Mouse (Mus musculus) intestine, embryonic 16.5 days (tissue): ENCODE measurements around the gene Sema6b. TPM values are rescaled to one million over a fixed set of nuclear protein-coding genes. Genes with fewer than 3 reads are reported as not detected.
A peak's percentile ranks its signal among the peaks of the same experiment; 100 is the strongest.

ENCODE experiments used
- ATAC-seq: fragments of 200-750 bp; cut with Nextera tagmentation; 2 replicates; pipeline ENCODE4 v1.8.0; 2017; ENCODE audit warnings: moderate TSS enrichment, moderate library complexity
- H3K27ac ChIP-seq: fragments of 300-500 bp; sonication (generic); 2 replicates; pipeline ENCODE4 v1.5.1; 2014; ENCODE audit warnings: mild to moderate bottlenecking, low read length
- H3K27me3 ChIP-seq: fragments of 300-500 bp; sonication (generic); replicated peaks from 2 replicates; pipeline ENCODE4 v1.6.1; 2014; ENCODE audit warnings: low read length, control low read depth, mixed read lengths; ENCODE audit not compliant: control insufficient read depth, insufficient read depth
- H3K36me3 ChIP-seq: fragments of 300-500 bp; sonication (generic); 2 replicates; pipeline ENCODE4 v1.6.1; 2014; ENCODE audit warnings: low read length, control low read depth; ENCODE audit not compliant: control insufficient read depth, insufficient read depth
- H3K4me1 ChIP-seq: fragments of 300-500 bp; sonication (generic); 2 replicates; pipeline ENCODE4 v1.6.1; 2014; ENCODE audit warnings: low read length, control low read depth, mixed read lengths; ENCODE audit not compliant: control insufficient read depth, insufficient read depth
- H3K4me2 ChIP-seq: fragments of 300-500 bp; sonication (generic); 2 replicates; pipeline ENCODE4 v1.6.1; 2014; ENCODE audit warnings: low read depth, low read length, control low read depth
- H3K4me3 ChIP-seq: fragments of 300-500 bp; sonication (generic); 2 replicates; pipeline ENCODE4 v1.5.1; 2014; ENCODE audit warnings: mild to moderate bottlenecking, low read length
- H3K9ac ChIP-seq: fragments of 300-500 bp; sonication (generic); 2 replicates; pipeline ENCODE4 v1.6.1; 2014; ENCODE audit warnings: low read depth, low read length
- H3K9me3 ChIP-seq: fragments of 300-500 bp; sonication (generic); 2 replicates; pipeline ENCODE4 v1.6.1; 2016; ENCODE audit warnings: low read length, control low read depth; ENCODE audit not compliant: control insufficient read depth
- WGBS: fragments of 180-500 bp; shearing (Covaris S2); extraction: QIAGEN DNeasy Blood & Tissue Kit; methylation state at CpG from one replicate; pipeline ENCODE4 v1.1.7; 2014; 5-methylcytosine and 5-hydroxymethylcytosine counted together
- polyA plus RNA-seq: library from polyadenylated mRNA; unstranded; fragments of >200 nt; fragmentation: Nextera tagmentation; extraction: Ambion mirVana; gene quantifications from 2 replicates; pipeline ENCODE4 v1.2.1, GENCODE M21; 2015

Gene Sema6b
- polyA plus RNA-seq, 1 experiment from 2014 or later = 0.81 TPM

GRCm38 (mm10) chr17:56124377-56125275 is 15.5 kb downstream of the Sema6b start:
- Histone ChIP-seq H3K4me1 (peaks cover 17% of the 10 kb centered on the region), H3K27me3 (peaks cover 43% of the 10 kb centered on the region), H3K4me2 (peak overlapping the region; percentile 93), H3K9ac (peak overlapping the region; percentile 67), H3K36me3 (no peaks in the 10 kb centered on the region; the same call in 1 of the 2 replicates), H3K4me3 (peak overlapping the region; percentile 51), H3K9me3 (peaks cover 12% of the 10 kb centered on the region), H3K27ac (no peak overlapping the region)
- 13% methylated on average over 58 of the region's 59 CpGs for WGBS
- ATAC-seq = peak; percentile 49

GRCm38 (mm10) chr17:56123681-56124340 is 16.3 kb downstream of the Sema6b start:
- peaks cover 51% of the 10 kb centered on the region for H3K27me3 ChIP-seq

GRCm38 (mm10) chr17:56123161-56123560 is 17.0 kb downstream of the Sema6b start:
- H3K9ac ChIP-seq = no peak overlapping the region
- no peak overlapping the region for H3K4me3 ChIP-seq
- peaks cover 53% of the 10 kb centered on the region for H3K27me3 ChIP-seq
- H3K27ac ChIP-seq = no peak overlapping the region
- no peak overlapping the region for H3K4me2 ChIP-seq
- ATAC-seq = no peak
- no peaks in the 10 kb centered on the region; the same call in 1 of the 2 replicates for H3K36me3 ChIP-seq
- 88% methylated on average over 12 of the region's 12 CpGs for WGBS
- peaks cover 18% of the 10 kb centered on the region for H3K4me1 ChIP-seq
- peaks cover 12% of the 10 kb centered on the region for H3K9me3 ChIP-seq

More at GRCm38 (mm10) chr17:56123681-56124340, 16.3 kb downstream of the Sema6b start:
- Histone ChIP-seq H3K4me3 (peak overlapping the region; percentile 51), H3K27ac (no peak overlapping the region), H3K36me3 (no peaks in the 10 kb centered on the region; the same call in 1 of the 2 replicates), H3K9ac (peak overlapping the region; percentile 67), H3K4me1 (peaks cover 18% of the 10 kb centered on the region), H3K4me2 (peak overlapping the region; percentile 93), H3K9me3 (peaks cover 12% of the 10 kb centered on the region)
- WGBS = 39% methylated on average over 59 of the region's 59 CpGs
- peak; percentile 4; the same call in 1 of the 2 replicates for ATAC-seq

- no peaks in the 10 kb centered on the region; the same call in 1 of the 2 replicates for H3K36me3 ChIP-seq
- peaks cover 12% of the 10 kb centered on the region for H3K9me3 ChIP-seq
- no peak within 1 kb of the TSS for H3K27ac ChIP-seq
- peaks cover 23% of the 10 kb centered on the region for H3K4me1 ChIP-seq
- ATAC-seq = no peak
- 64% methylated on average over 2 of the region's 2 CpGs for WGBS
- H3K4me3 ChIP-seq = no peak within 1 kb of the TSS
- H3K4me2 ChIP-seq = no peak within 1 kb of the TSS
- H3K27me3 ChIP-seq = peaks cover 53% of the 10 kb centered on the region
- no peak within 1 kb of the TSS for H3K9ac ChIP-seq
These were observed 18.3 kb downstream of the Sema6b start, which contains the start of gene Lrg1 for GRCm38 (mm10) chr17:56121826-56122225. TSS of gene Lrg1 (minus strand) at chr17:56122001.

GRCm38 (mm10) chr17:56119981-56120880 is 19.9 kb downstream of the Sema6b start:
- H3K27me3 ChIP-seq = peaks cover 55% of the 10 kb centered on the region
- H3K9ac ChIP-seq = no peak overlapping the region
- peaks cover 12% of the 10 kb centered on the region for H3K9me3 ChIP-seq
- no peaks in the 10 kb centered on the region; the same call in 1 of the 2 replicates for H3K36me3 ChIP-seq
- H3K27ac ChIP-seq = no peak overlapping the region
- peak overlapping the region; percentile 41 for H3K4me2 ChIP-seq
- peak overlapping the region; percentile 16; the same call in 1 of the 2 replicates for H3K4me3 ChIP-seq
- H3K4me1 ChIP-seq = peaks cover 23% of the 10 kb centered on the region
- ATAC-seq = no peak
- 5% methylated on average over 66 of the region's 66 CpGs for WGBS

GRCm38 (mm10) chr17:56119431-56119830 is 20.7 kb downstream of the Sema6b start:
- WGBS = 39% methylated on average over 12 of the region's 12 CpGs
- Histone ChIP-seq H3K27me3 (peaks cover 54% of the 10 kb centered on the region), H3K36me3 (no peaks in the 10 kb centered on the region; the same call in 1 of the 2 replicates), H3K4me1 (peaks cover 23% of the 10 kb centered on the region), H3K4me2 (peak overlapping the region; percentile 41; the same call in 1 of the 2 replicates), H3K9me3 (peaks cover 12% of the 10 kb centered on the region), H3K9ac (no peak overlapping the region), H3K27ac (no peak overlapping the region), H3K4me3 (no peak overlapping the region)
- ATAC-seq = no peak

- ATAC-seq = peak; percentile 72
- H3K4me3 ChIP-seq = peak within 1 kb of the TSS; percentile 43
- no peaks in the 10 kb centered on the region for H3K36me3 ChIP-seq
- H3K9ac ChIP-seq = peak within 1 kb of the TSS; percentile 59; the same call in 1 of the 2 replicates
- H3K27ac ChIP-seq = no peak within 1 kb of the TSS
- H3K4me1 ChIP-seq = peaks cover 17% of the 10 kb centered on the region
- peaks cover 38% of the 10 kb centered on the region for H3K27me3 ChIP-seq
- peaks cover 2% of the 10 kb centered on the region for H3K9me3 ChIP-seq
- 2% methylated on average over 27 of the region's 27 CpGs for WGBS
- H3K4me2 ChIP-seq = peak within 1 kb of the TSS; percentile 82
These were observed 22.9 kb downstream of the Sema6b start, which contains the start of gene Plin5 for GRCm38 (mm10) chr17:56117251-56117710. TSS of gene Plin5 (minus strand) at chr17:56117596.

GRCm38 (mm10) chr17:56116193-56116592 is 23.9 kb downstream of the Sema6b start:
- ATAC-seq = no peak
- H3K4me1 ChIP-seq = peaks cover 17% of the 10 kb centered on the region
- H3K27ac ChIP-seq = no peak overlapping the region
- peaks cover 28% of the 10 kb centered on the region for H3K27me3 ChIP-seq
- H3K9me3 ChIP-seq = no peaks in the 10 kb centered on the region
- H3K4me2 ChIP-seq = no peak overlapping the region
- no peaks in the 10 kb centered on the region for H3K36me3 ChIP-seq
- H3K4me3 ChIP-seq = no peak overlapping the region
- WGBS = 70% methylated on average over 10 of the region's 10 CpGs
- no peak overlapping the region for H3K9ac ChIP-seq
